Mouse (Mus musculus) liver, embryonic 14.5 days (tissue): ENCODE measurements around the gene Tvp23b.

Experiments used
- CTCF ChIP-seq: IDR thresholded peaks from 2 replicates; pipeline ENCODE4 v1.5.1; 2016; ENCODE audit warnings: antibody characterized with exemption, low read depth, control low read depth
- EP300 ChIP-seq: IDR thresholded peaks from 2 replicates; pipeline ENCODE4 v1.6.1; 2016; ENCODE audit warnings: antibody characterized with exemption, low read depth

DNA sequence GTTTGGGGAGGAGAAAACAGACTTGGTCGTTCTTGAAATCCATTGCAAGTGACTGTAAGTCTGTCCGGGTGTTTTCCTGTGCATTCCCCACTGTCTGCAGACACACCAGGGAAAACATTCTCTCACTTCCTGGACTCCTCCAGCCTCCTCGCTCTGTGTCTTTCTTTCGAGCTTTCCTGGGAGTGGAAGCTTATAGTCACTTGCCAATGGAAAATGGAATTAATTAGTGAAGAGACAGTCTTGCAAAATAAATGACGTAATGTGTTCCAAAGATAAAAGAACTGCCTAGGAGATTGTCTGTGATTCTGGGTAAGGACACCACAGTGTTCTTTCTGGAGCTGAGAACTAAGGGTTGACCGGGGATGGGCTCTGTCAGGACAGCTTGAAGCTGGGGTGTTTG is 64.3 kb downstream of the Tvp23b start:
- no peak for TF ChIP-seq EP300
- no peak for TF ChIP-seq CTCF
